Mouse (Mus musculus) midbrain, postnatal 0 days (tissue): ENCODE measurements at regions not wholly inside any gene's neighbourhood (a gene's known extent, or its start where the extent isn't known, plus 50 kb on each side); places are given as distances from the start of the nearest gene placed in this dataset.

Source experiments
- ATAC-seq: fragments of 200-750 bp; cut with Nextera tagmentation; 2 replicates; pipeline ENCODE4 v1.8.0; 2017; ENCODE audit warnings: moderate number of reproducible peaks, mild to moderate bottlenecking, moderate TSS enrichment, moderate library complexity; ENCODE audit not compliant: low FRiP score
- DNase-seq: peaks from one replicate; pipeline ENCODE4 v3.0.0-alpha.2; 2015; ENCODE audit warnings: low spot score
- H3K27ac ChIP-seq: fragments of 300-500 bp; sonication (generic); 2 replicates; pipeline ENCODE4 v1.5.1; 2014; ENCODE audit warnings: low read depth, mild to moderate bottlenecking, low read length, mixed read lengths
- H3K27me3 ChIP-seq: fragments of 300-500 bp; sonication (generic); 2 replicates; pipeline ENCODE4 v1.6.1; 2014; ENCODE audit warnings: low read length, control low read depth, mixed read lengths; ENCODE audit not compliant: insufficient read depth
- H3K36me3 ChIP-seq: fragments of 300-500 bp; sonication (generic); 2 replicates; pipeline ENCODE4 v1.6.1; 2014; ENCODE audit warnings: low read length, control low read depth, mixed read lengths; ENCODE audit not compliant: insufficient read depth
- H3K4me1 ChIP-seq: fragments of 300-500 bp; sonication (generic); 2 replicates; pipeline ENCODE4 v1.6.1; 2014; ENCODE audit warnings: mild to moderate bottlenecking, control low read depth, antibody characterized with exemption, low read length, mixed read lengths; ENCODE audit not compliant: insufficient read depth
- H3K4me2 ChIP-seq: fragments of 300-500 bp; sonication (generic); 2 replicates; pipeline ENCODE4 v1.6.1; 2014; ENCODE audit warnings: low read depth, mild to moderate bottlenecking, low read length, mixed read lengths; ENCODE audit not compliant: poor library complexity, severe bottlenecking
- H3K4me3 ChIP-seq: fragments of 300-500 bp; sonication (generic); 2 replicates; pipeline ENCODE4 v1.5.1; 2014; ENCODE audit warnings: low read depth, mild to moderate bottlenecking, low read length, moderate library complexity
- H3K9ac ChIP-seq: fragments of 300-500 bp; sonication (generic); replicated peaks from 2 replicates; pipeline ENCODE4 v1.6.1; 2014; ENCODE audit warnings: mild to moderate bottlenecking, low read length, moderate library complexity, mixed read lengths; ENCODE audit not compliant: poor library complexity, severe bottlenecking
- H3K9me3 ChIP-seq: fragments of 300-500 bp; sonication (generic); 2 replicates; pipeline ENCODE4 v1.6.1; 2016; ENCODE audit warnings: low read length, control low read depth
- CTCF ChIP-seq: IDR thresholded peaks from 2 replicates; pipeline ENCODE4 v1.5.1; 2016; ENCODE audit warnings: antibody characterized with exemption, mild to moderate bottlenecking
- WGBS: fragments of 180-500 bp; shearing (Covaris S2); extraction: QIAGEN DNeasy Blood & Tissue Kit; methylation state at CpG from one replicate; pipeline ENCODE4 v1.1.7; 2014; 5-methylcytosine and 5-hydroxymethylcytosine counted together

- 89% methylated on average over 2 of the region's 2 CpGs for WGBS
- Histone ChIP-seq H3K36me3 (no peaks in the 10 kb centered on the region), H3K4me3 (no peak overlapping the region), H3K9me3 (no peaks in the 10 kb centered on the region), H3K27me3 (no peaks in the 10 kb centered on the region), H3K27ac (no peak overlapping the region), H3K4me2 (no peak overlapping the region), H3K4me1 (no peaks in the 10 kb centered on the region), H3K9ac (no peak overlapping the region)
- ATAC-seq = no peak
- no peak for DNase-seq
- TF ChIP-seq CTCF = no peak
Observed at GRCm38 (mm10) chr7:136228331-136228730, 512.2 kb upstream of the Mki67 start.

DNA sequence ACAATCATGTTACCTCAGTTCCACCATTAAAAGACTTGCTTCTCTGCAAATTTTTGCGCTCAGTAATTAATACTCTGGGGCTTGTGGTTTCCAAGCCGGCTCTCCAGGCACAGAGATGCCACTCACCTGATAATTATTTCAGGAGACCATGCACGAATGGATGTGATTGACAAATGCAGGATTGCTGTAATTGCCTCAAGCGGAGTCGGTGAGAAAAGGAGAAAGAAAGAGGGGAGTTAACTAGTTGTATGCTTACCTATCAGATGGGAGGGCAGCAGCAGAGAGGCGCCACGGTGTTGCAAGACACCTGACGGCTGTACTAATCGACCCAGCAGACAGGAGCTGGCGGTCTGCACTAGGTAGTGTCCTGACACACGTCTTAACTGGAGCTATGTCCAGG lies 513.4 kb upstream of the Mki67 start:
- no peak overlapping the region for H3K27ac ChIP-seq
- 37% methylated on average over 11 of the region's 11 CpGs for WGBS
- H3K4me1 ChIP-seq = no peaks in the 10 kb centered on the region
- ATAC-seq (no peak; the same call in 1 of the 2 replicates), DNase-seq (no peak)
- H3K27me3 ChIP-seq = no peaks in the 10 kb centered on the region
- H3K9ac ChIP-seq = no peak overlapping the region
- H3K9me3 ChIP-seq = no peaks in the 10 kb centered on the region
- no peaks in the 10 kb centered on the region for H3K36me3 ChIP-seq
- no peak overlapping the region for H3K4me2 ChIP-seq
- no peak for TF ChIP-seq CTCF
- no peak overlapping the region for H3K4me3 ChIP-seq

GRCm38 (mm10) chr7:136232177-136232576 lies 516.0 kb upstream of the Mki67 start:
- no peaks in the 10 kb centered on the region for H3K4me1 ChIP-seq
- H3K27ac ChIP-seq = no peak overlapping the region
- ATAC-seq = no peak
- H3K4me3 ChIP-seq = no peak overlapping the region
- H3K4me2 ChIP-seq = no peak overlapping the region
- H3K9ac ChIP-seq = no peak overlapping the region
- DNase-seq = no peak
- no peaks in the 10 kb centered on the region for H3K27me3 ChIP-seq
- no peaks in the 10 kb centered on the region for H3K9me3 ChIP-seq
- no peaks in the 10 kb centered on the region for H3K36me3 ChIP-seq
- 83% methylated on average over 4 of the region's 4 CpGs for WGBS
- TF ChIP-seq CTCF = no peak

DNA sequence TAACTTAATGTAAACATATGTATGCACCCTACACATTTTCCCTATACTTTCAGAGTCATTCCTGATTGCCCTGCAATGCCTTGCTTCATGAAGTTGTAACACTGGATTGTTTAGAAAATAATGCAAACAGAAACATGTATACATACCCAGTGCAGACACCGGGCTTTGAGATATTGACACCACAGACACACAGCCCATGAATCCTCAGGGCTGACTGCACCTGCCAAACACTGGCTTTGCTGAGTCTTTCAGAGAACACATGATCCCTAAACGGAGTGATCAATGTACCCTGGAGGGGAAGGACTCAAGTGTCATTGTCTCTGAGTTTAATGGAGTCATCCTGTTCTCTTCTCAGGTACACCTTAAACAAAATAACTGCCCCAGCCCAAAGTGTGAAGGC lies 519.4 kb upstream of the Mki67 start:
- no peak overlapping the region for H3K4me3 ChIP-seq
- no peak for ATAC-seq
- H3K27me3 ChIP-seq = no peaks in the 10 kb centered on the region
- WGBS = 55% methylated on average over 2 of the region's 2 CpGs
- H3K4me1 ChIP-seq = no peaks in the 10 kb centered on the region
- no peak overlapping the region for H3K9ac ChIP-seq
- H3K9me3 ChIP-seq = no peaks in the 10 kb centered on the region
- no peak overlapping the region for H3K27ac ChIP-seq
- no peak overlapping the region for H3K4me2 ChIP-seq
- TF ChIP-seq CTCF = no peak
- no peak for DNase-seq
- H3K36me3 ChIP-seq = no peaks in the 10 kb centered on the region

DNA sequence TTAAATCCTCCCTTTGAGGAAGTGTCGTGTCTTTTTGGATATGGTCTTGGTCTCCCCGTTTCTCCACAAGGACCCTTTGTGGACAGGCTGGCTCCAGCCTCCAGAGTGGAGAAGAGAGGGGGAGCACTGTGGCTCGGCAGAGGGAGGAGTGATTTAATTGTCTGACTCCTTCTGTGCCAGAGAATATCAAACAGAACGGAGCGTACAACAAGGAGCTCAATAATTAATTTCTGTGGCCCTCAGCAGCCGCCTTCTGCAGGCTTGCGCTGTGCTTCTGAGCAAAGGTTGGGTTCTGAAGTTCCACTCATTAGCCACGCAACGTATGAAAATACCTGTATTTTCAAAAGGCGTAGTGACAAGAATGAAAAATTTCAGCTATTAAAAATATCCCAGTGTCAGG lies 520.2 kb upstream of the Mki67 start:
- Histone ChIP-seq H3K27me3 (no peaks in the 10 kb centered on the region), H3K4me3 (no peak overlapping the region), H3K4me1 (no peaks in the 10 kb centered on the region), H3K4me2 (no peak overlapping the region), H3K9me3 (no peaks in the 10 kb centered on the region), H3K36me3 (no peaks in the 10 kb centered on the region), H3K27ac (no peak overlapping the region), H3K9ac (no peak overlapping the region)
- DNase-seq = no peak
- no peak for ATAC-seq
- 37% methylated on average over 10 of the region's 10 CpGs for WGBS
- TF ChIP-seq CTCF = no peak

- DNase-seq (no peak), ATAC-seq (no peak)
- Histone ChIP-seq H3K36me3 (no peaks in the 10 kb centered on the region), H3K4me2 (no peak overlapping the region), H3K4me3 (no peak overlapping the region), H3K27ac (no peak overlapping the region), H3K9me3 (no peaks in the 10 kb centered on the region), H3K27me3 (no peaks in the 10 kb centered on the region), H3K9ac (no peak overlapping the region), H3K4me1 (0 out of 2 replicates have a peak, but pooled peaks cover 5% of the 10 kb centered on the region)
- no peak for TF ChIP-seq CTCF
- 50% methylated on average over 6 of the region's 6 CpGs for WGBS
Observed at GRCm38 (mm10) chr7:136265691-136266090, 549.5 kb upstream of the Mki67 start.
